Mouse (Mus musculus) brain, embryonic 14.5 days (tissue): ENCODE data around the gene Zbtb22. TPM values are rescaled to one million over a fixed set of nuclear protein-coding genes. Genes with fewer than 3 reads are reported as not detected.
A peak's percentile ranks its signal among the peaks of the same experiment; 100 is the strongest.

Source experiments
- DNase-seq: peaks from one replicate; pipeline ENCODE4 v3.0.0-alpha.2; 2011; ENCODE audit warnings: low read depth
- CTCF ChIP-seq: fragments of 200-500 bp; IDR thresholded peaks from 2 replicates; pipeline ENCODE4 v1.5.1; 2012; ENCODE audit warnings: inconsistent platforms, mild to moderate bottlenecking, moderate library complexity, borderline replicate concordance; ENCODE audit not compliant: insufficient read depth, insufficient read length; ENCODE audit errors: extremely low read depth
- POLR2A ChIP-seq: fragments of 200-500 bp; IDR thresholded peaks from 2 replicates; pipeline ENCODE4 v1.6.1; 2012; ENCODE audit warnings: mild to moderate bottlenecking, inconsistent platforms, borderline replicate concordance; ENCODE audit not compliant: poor library complexity, insufficient read depth, insufficient read length, severe bottlenecking; ENCODE audit errors: extremely low read depth
- polyA plus RNA-seq: library from polyadenylated mRNA; depleted of rRNA; stranded (reverse); fragments of >200 nt; gene quantifications from 2 replicates; pipeline ENCODE4 v1.2.3, GENCODE M21; 2012

Gene Zbtb22
- polyA plus RNA-seq, 1 experiment: 35.8 TPM

- TF ChIP-seq POLR2A (no peak), CTCF (no peak)
- DNase-seq: peak; percentile 39
Observed at GRCm38 (mm10) chr17:33930280-33931158, 14.8 kb downstream of the Zbtb22 start.

DNA sequence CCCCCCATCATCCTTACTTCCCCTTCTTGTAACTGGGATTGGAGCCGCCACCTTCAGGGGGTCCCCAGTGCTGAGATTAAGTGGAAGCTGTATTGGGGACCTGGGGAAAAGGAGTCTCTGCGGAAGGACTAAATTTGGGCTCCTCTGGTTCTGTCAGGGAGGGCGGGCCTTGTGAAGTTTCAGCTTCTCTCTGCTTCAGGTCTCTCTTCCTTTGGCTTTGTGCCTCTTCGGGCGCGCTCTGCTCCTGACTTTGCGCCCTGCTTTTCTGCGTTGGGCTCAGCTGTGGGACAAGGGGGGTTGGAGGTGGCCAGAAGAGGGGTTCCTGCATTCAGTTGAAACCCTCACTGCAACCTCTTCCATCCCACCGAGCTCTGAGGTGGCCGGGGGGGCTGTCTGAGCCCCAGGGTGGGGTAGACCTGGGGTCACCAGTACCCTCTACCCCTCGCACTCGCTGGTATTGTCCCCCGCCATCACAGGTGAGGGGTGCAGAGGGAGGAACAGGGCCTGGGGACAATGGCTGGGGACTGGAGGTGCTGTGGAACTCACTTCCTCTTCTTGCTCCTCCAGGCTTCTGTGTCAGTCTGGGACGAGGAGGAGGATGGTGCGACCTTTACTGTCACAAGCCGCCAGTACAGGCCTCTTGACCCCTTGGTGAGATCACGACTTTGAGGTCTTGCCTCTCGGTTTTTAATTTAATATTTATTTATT is 15.6 kb downstream of the Zbtb22 start:
- TF ChIP-seq CTCF (no peak), POLR2A (no peak)
- no peak for DNase-seq

DNA sequence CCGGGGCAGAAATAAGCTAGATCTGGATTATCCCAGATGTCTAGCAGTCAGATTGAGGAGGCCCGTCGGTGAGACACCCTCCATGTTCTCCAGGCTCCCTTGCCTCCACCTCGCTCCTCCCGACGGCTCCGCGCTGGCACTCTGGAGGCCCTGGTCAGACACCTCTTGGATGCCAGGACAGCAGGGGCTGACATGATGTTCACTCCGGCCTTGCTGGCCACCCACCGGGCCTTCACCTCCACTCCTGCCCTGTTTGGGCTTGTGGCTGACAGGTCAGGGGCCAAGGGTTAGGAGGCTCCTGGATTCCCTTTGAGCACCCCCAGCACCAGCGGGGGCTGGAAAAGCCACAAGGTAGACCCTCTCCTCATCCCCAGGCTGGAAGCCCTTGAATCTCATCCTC is 16.2 kb downstream of the Zbtb22 start:
- DNase-seq: no peak
- TF ChIP-seq CTCF (no peak), POLR2A (no peak)

GRCm38 (mm10) chr17:33932448-33932847 is 16.7 kb downstream of the Zbtb22 start:
- DNase-seq: no peak
- TF ChIP-seq POLR2A: no peak
- no peak for TF ChIP-seq CTCF

DNA sequence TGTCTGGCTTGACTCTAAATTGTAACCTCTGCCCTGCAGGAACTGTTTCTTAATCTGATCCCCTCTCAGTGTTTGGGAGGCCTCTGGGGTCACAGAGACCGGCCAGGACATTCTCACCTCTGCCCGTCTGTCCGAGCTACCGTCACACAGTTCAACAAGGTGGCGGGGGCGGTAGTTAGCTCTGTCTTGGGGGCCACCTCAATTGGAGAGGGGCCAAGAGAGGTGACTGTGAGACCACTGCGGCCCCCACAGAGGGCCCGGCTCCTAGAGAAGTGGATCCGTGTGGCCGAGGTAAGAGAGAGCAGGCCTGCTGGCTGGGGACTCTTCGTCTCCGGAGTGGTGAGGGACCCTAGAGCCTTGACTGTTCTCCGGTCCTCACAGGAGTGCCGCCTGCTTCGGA is 17.3 kb downstream of the Zbtb22 start:
- no peak for DNase-seq
- no peak for TF ChIP-seq CTCF
- TF ChIP-seq POLR2A: no peak

- DNase-seq: no peak
- TF ChIP-seq POLR2A (no peak), CTCF (no peak)
Observed at GRCm38 (mm10) chr17:33935422-33936055, 19.8 kb downstream of the Zbtb22 start.

DNA sequence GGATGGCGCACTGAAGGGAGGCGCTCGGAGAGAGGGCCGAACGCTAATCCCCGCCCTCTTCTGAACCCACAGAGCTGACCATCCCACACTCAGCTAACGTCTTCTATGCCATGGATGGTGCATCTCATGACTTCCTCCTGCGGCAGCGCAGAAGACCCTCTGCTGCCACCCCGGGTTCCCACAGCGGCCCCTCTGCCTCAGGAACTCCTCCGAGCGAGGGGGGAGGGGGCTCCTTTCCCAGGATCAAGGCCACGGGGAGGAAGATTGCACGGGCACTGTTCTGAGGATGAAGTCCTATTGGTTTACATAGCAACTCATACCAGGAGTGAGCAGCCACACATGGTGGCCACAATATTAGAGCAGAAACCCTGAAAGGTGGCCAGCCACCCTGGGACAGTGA is 21.3 kb downstream of the Zbtb22 start:
- TF ChIP-seq POLR2A (no peak), CTCF (no peak)
- DNase-seq: no peak

GRCm38 (mm10) chr17:33938783-33939182 is 23.1 kb downstream of the Zbtb22 start:
- no peak for TF ChIP-seq POLR2A
- TF ChIP-seq CTCF: no peak
- DNase-seq: no peak

DNA sequence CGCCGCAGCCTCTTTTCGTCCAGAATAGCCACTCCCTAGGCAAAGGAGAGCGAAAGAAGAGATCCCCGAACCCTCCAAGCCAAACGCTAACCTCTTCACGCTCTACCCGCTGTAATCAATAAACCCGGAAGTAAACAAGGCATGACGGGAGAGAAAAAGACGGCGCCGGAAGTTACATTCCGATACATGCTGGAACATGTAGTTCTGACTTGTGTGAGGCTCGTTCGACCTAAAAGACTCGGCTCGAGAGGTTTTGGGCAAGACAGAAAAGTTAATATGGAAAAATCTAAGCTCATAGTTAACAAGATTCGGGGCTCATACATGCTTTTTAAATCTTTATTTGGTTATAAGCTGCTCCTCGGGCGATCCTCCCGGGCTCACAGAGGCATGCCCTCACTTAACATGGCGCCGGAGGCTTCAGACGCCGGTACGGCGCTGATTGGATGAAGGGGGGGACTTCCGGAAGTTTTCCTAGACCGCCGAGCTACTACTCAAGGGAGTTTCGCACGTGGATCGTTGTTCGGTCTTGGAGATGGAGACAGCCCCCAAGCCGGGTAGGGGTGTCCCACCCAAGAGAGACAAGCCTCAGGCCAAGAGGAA is 24.6 kb downstream of the Zbtb22 start, which contains the start of the genes Pfdn6 and Wdr46:
Gene Pfdn6, minus strand, starts transcription at position 138 of the 600 bp plus-strand sequence.
Gene Wdr46, plus strand, starts transcription at position 455 of the 600 bp plus-strand sequence.
- TF ChIP-seq CTCF: no peak
- TF ChIP-seq POLR2A: no peak
- DNase-seq: peak; percentile 98

DNA sequence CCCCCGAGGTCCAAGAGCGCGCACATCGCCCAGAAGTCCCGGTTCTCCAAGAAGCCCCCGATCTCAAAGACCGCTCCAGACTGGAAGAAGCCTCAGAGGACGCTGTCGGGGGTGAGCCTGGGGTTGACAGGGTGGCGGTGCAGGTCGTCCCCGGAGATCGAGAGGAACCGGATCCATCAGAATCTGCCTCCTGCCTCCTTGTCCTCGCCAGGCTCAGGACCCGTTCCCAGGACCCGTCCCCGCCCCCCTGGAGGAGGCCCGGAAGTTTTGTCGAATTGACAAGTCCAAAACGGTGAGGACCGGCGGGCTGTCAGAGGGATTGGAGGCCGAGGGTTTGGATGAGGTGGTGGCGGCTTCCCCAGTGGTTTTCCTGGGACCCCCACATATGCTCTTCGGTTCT is 25.3 kb downstream of the Zbtb22 start:
- no peak for TF ChIP-seq POLR2A
- no peak for DNase-seq

- no peak for DNase-seq
- TF ChIP-seq POLR2A: no peak
- TF ChIP-seq CTCF: no peak
Observed at GRCm38 (mm10) chr17:33941381-33941780, 25.7 kb downstream of the Zbtb22 start.
